Mouse (Mus musculus) bone marrow, adult 2 months (tissue): ENCODE data around the gene Pak1. TPM values are rescaled to one million over a fixed set of nuclear protein-coding genes. Genes with fewer than 3 reads are reported as not detected.

ENCODE experiments used
- H3K27ac ChIP-seq: fragments of 200-500 bp; 2 replicates; pipeline ENCODE4 v1.5.1; 2012; ENCODE audit warnings: low read depth, mild to moderate bottlenecking, control low read depth, inconsistent platforms, low read length; ENCODE audit not compliant: control insufficient read depth, poor library complexity, insufficient read depth
- H3K4me1 ChIP-seq: fragments of 200-500 bp; 2 replicates; pipeline ENCODE4 v1.6.1; 2011; ENCODE audit warnings: low read length; ENCODE audit not compliant: control insufficient read depth, insufficient read depth
- H3K4me3 ChIP-seq: fragments of 200-500 bp; replicated peaks from 2 replicates; pipeline ENCODE3; 2011; ENCODE audit warnings: mild to moderate bottlenecking, low read depth, low read length, control low read depth; ENCODE audit not compliant: control insufficient read depth
- CTCF ChIP-seq: fragments of 200-500 bp; IDR thresholded peaks from 2 replicates; pipeline ENCODE4 v1.5.1; 2011; ENCODE audit warnings: low read length, control low read depth; ENCODE audit not compliant: control insufficient read depth, insufficient read depth
- POLR2A ChIP-seq: fragments of 200-500 bp; IDR thresholded peaks from 2 replicates; pipeline ENCODE4 v1.6.1; 2011; ENCODE audit warnings: low read depth, mild to moderate bottlenecking, control low read depth, low read length, borderline replicate concordance; ENCODE audit not compliant: control insufficient read depth
- WGBS: fragments of 180-500 bp; shearing (Covaris S2); methylation state at CpG from one replicate; pipeline ENCODE4 v1.1.7; 2018; 5-methylcytosine and 5-hydroxymethylcytosine counted together
- polyA plus RNA-seq: library from polyadenylated mRNA; stranded (reverse); fragments of >200 nt; gene quantifications from 2 replicates; pipeline ENCODE4 v1.2.4, GENCODE M21; 2011; ENCODE audit warnings: low replicate concordance; ENCODE audit not compliant: missing spikeins, insufficient read depth, insufficient read length

The Pak1 gene
- polyA plus RNA-seq, 1 experiment: 18.2 TPM

DNA sequence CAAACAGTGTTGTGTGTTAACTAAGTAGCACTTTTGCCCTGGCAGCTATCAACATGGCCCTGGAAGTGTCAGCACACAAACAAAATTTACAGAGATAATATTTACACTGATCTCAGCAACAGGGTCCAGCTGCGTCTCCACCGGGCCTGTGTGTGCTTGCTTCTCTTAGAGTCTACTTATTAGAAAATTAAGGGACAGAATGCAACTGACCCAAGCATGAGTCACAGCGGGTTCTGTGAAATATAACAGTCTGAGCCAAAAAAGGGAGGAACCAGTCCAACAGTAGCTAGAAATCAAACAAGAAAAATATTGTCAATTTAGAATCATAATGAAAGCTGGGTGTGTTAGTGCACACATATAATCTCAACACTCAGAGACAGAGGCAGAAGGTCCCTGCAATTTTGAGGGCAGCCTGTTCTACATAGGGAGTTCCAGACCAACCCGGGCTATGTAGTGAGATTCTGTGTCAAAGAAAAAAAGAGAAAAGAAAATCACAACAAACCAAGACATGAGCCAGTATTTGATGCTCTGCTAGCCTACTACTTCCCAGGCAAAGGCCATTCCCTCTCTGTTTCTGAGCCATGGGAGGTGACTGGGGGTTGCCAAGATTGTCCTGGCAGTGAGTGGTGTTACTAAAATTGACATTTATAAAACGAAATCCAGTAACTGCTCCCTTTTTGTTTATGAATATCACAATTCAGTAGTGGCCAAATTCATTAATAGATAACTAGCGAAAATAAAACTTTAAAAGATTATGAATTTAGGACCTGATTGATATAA is 17.3 kb upstream of the Pak1 start:
- peaks cover 3% of the 10 kb centered on the region; the same call in 1 of the 2 replicates for H3K4me1 ChIP-seq
- H3K4me3 ChIP-seq: no peak overlapping the region
- 78% methylated on average over 6 of the region's 6 CpGs for WGBS
- no peak overlapping the region for H3K27ac ChIP-seq
- TF ChIP-seq CTCF: no peak
- no peak for TF ChIP-seq POLR2A

DNA sequence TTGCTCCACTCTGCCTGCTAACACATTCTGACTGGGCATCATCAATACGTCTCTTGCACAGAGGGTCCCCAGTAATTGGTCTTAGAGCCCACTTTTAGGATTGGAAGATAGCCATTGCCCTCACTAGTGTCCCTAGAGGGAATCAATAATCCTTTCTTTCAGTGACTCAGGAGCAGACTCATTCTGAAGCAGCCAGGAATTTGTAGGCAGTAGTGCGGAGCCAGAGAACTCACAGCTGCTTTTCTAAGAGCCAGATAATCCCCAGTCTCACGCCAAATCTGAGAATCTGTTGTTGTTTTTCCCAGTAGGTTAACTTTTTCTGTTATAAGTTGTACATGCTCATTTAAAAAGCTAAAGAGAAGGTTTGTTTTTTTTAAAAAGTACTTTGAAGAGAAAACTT is 13.0 kb upstream of the Pak1 start:
- 87% methylated on average over 3 of the region's 3 CpGs for WGBS
- no peak overlapping the region for H3K4me3 ChIP-seq
- H3K27ac ChIP-seq: no peak overlapping the region
- TF ChIP-seq POLR2A (no peak), CTCF (no peak)
- H3K4me1 ChIP-seq: no peaks in the 10 kb centered on the region

DNA sequence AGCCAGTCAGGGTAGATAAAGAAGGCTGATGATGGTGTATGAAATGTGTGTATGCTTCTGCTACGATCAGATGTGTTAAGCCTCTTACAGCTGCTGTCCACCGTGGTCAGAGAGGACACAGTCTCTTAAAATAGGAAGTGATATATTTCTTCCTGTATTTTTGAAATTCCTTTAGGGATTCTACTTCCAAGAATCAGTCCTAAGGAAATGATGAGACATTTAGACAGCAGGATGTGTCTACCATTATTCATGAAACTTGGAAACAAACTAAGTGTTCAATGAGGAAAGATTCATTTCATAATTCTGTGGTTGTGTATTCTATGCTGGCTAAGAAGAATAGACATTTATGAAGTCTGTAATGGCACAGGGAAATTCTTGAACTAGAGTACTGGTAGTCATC is 12.4 kb upstream of the Pak1 start:
- no peak for TF ChIP-seq POLR2A
- TF ChIP-seq CTCF: no peak
- Histone ChIP-seq H3K27ac (no peak overlapping the region), H3K4me1 (no peaks in the 10 kb centered on the region), H3K4me3 (no peak overlapping the region)
- 34% methylated on average over 2 of the region's 2 CpGs for WGBS

DNA sequence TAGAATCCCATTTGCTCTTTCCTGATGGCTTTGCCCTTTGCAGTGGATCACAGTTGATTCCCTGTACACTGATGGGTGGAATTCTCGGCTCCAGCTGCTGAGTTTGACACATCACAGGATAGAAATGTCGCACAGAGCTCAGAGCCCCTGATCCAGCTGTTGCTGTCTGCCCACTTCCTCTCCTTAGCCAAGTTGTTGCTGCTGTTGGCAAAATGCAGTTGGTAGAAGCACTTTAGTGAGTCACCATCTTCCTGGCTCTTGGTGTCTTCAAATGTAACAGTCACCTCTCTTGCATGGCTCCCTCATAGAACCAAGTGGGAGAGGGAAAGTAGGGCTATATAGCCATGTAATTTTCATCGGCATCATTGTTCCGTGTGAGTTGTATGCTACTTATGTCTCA is 11.2 kb upstream of the Pak1 start:
- TF ChIP-seq CTCF: no peak
- TF ChIP-seq POLR2A: no peak
- no peak overlapping the region for H3K27ac ChIP-seq
- H3K4me3 ChIP-seq: no peak overlapping the region
- H3K4me1 ChIP-seq: no peaks in the 10 kb centered on the region
- WGBS: 58% methylated on average over 4 of the region's 4 CpGs

- H3K27ac ChIP-seq: no peak overlapping the region
Measured at GRCm38 (mm10) chr7:97780222-97780621, 8.1 kb upstream of the Pak1 start.

GRCm38 (mm10) chr7:97780815-97781214 is 7.5 kb upstream of the Pak1 start:
- TF ChIP-seq POLR2A: no peak
- Histone ChIP-seq H3K4me1 (no peaks in the 10 kb centered on the region), H3K4me3 (no peak overlapping the region), H3K27ac (no peak overlapping the region)
- WGBS: 3% methylated on average over 1 of the region's 1 CpGs

More at GRCm38 (mm10) chr7:97780222-97780621, 8.1 kb upstream of the Pak1 start:
- WGBS: 87% methylated on average over 1 of the region's 1 CpGs
- TF ChIP-seq CTCF: no peak
- TF ChIP-seq POLR2A: no peak
- H3K4me1 ChIP-seq: no peaks in the 10 kb centered on the region
- H3K4me3 ChIP-seq: no peak overlapping the region

DNA sequence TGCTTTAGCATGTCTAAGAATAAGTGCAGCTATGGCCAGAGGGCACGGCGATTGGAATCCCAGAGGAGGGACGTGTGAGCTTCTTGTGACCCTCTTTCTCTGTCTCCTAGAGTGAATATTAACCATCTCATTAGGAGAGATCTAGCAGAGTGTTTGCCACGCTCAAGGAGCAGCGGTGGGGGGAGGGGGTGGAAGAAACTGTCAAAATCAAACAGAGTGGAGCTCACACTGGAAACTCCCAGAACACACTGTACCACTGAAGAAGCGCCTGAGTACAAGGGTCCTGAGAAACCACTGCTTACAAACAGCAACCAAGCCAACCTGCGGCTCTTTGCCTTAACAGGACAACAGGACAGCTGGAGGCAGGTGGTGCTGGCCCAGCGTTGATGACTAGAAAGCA is 6.8 kb upstream of the Pak1 start:
- H3K27ac ChIP-seq: no peak overlapping the region
- H3K4me3 ChIP-seq: no peak overlapping the region
- no peaks in the 10 kb centered on the region for H3K4me1 ChIP-seq
- WGBS: 78% methylated on average over 8 of the region's 8 CpGs
- TF ChIP-seq POLR2A (no peak), CTCF (no peak)

DNA sequence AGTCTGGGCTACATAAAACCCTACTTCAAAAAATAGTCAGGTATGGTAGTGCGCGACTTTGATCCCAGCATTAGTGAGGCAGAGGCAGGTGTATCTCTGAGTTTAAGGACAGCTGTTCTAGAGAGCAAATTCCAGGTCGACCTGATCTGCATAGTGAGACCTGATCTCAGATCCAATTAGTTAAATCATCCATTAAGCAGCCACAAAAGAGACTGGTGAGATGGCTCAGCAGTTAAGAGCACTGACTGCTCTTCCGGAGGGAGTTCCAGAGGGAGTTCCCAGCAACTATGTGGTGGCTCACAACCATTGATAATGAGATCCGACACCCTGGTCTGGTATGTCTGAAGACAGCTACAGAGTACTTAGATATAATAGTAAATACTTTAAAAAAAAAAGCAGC is 4.8 kb upstream of the Pak1 start:
- Histone ChIP-seq H3K27ac (no peak overlapping the region), H3K4me1 (no peaks in the 10 kb centered on the region; the same call in 1 of the 2 replicates), H3K4me3 (no peak overlapping the region)
- TF ChIP-seq CTCF (no peak), POLR2A (no peak)
- 75% methylated on average over 5 of the region's 5 CpGs for WGBS

DNA sequence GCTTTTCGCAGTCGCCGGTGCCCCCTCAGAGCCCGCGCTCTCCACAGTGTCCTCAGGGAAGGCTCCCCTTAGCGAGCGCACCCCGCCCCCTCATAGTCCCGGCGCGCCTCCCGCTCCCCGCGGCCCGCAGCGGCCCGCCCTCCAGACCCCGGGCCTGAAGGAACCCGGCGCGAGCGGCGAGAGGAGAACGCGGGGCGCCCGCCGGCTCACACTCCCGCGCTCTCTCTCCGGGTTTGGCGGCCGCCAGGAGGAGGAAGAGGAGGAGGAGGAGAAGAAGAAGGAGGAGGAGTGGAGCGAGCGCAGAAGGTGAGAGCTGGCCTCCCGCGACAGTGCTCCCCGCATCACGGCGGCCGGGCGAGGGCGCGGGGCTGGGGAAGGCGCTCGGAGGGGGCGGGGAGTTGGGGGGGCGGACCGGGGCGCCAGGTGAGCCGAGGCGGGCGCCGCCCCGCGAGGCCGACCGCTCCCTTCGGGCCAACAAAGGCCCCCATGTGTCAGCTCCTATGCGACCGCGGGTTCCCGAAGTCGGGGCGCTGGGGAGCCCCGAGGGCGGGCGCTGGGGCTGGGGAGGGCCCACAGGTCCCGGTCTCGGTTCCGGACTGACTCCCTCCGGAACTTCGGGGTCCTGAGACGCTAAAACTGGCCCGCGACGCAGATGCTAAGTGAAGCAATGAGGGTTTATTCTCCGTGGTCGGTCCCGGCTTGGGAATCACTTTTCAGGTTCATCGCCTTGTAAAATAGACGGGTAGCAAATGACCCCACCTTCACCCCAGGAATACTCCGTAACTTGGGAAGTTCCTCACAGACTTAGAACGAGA is 535 bp downstream of the Pak1 start:
- TF ChIP-seq POLR2A: no peak
- peak overlapping the region; percentile 84 for H3K4me3 ChIP-seq
- WGBS: 2% methylated on average over 74 of the region's 84 CpGs
- peak overlapping the region; percentile 58; the same call in 1 of the 2 replicates for H3K27ac ChIP-seq
- H3K4me1 ChIP-seq: no peaks in the 10 kb centered on the region; the same call in 1 of the 2 replicates
